Mouse (Mus musculus) C2C12 (cell line): ENCODE results near the gene Rpl4. TPM values are rescaled to one million over a fixed set of nuclear protein-coding genes. Genes with fewer than 3 reads are reported as not detected.
"Not testable (repeated sequence)": the region's sequence is repeated elsewhere in the genome, so short reads cannot be mapped to it uniquely, and the experiment has no call there.

ENCODE experiments used
- H3K27me3 ChIP-seq: one replicate; pipeline ENCODE4 v1.6.1; 2011; ENCODE audit not compliant: control insufficient read depth, insufficient read depth, insufficient read length
- H3K36me3 ChIP-seq: one replicate; pipeline ENCODE4 v1.6.1; 2011; ENCODE audit not compliant: control insufficient read depth, insufficient read depth
- H3K4me3 ChIP-seq: one replicate; pipeline ENCODE4 v1.5.1; 2011; ENCODE audit warnings: mild to moderate bottlenecking, control low read depth; ENCODE audit not compliant: poor library complexity, insufficient read depth, severe bottlenecking
- H3K79me2 ChIP-seq: one replicate; pipeline ENCODE4 v1.6.1; 2011; ENCODE audit not compliant: control insufficient read depth, insufficient read depth
- H3K79me3 ChIP-seq: one replicate; pipeline ENCODE4 v1.6.1; 2011; ENCODE audit warnings: low read depth, control low read depth
- H3ac ChIP-seq: one replicate; pipeline ENCODE3; 2011; ENCODE audit warnings: low read depth; ENCODE audit not compliant: control insufficient read depth, insufficient read length
- CEBPB ChIP-seq: IDR thresholded peaks from one replicate; pipeline ENCODE4 v1.6.1; 2011; ENCODE audit warnings: low read depth, mild to moderate bottlenecking, control low read depth, moderate library complexity
- CTCF ChIP-seq: IDR thresholded peaks from one replicate; pipeline ENCODE4 v1.5.1; 2011; ENCODE audit not compliant: control insufficient read depth, insufficient read depth, insufficient read length
- FOSL1 ChIP-seq: IDR thresholded peaks from one replicate; pipeline ENCODE4 v1.8.0; 2011; ENCODE audit warnings: mild to moderate bottlenecking, low read length; ENCODE audit not compliant: poor library complexity, insufficient read depth, severe bottlenecking
- MAX ChIP-seq: IDR thresholded peaks from one replicate; pipeline ENCODE4 v1.6.1; 2011; ENCODE audit warnings: mild to moderate bottlenecking, control low read depth
- MYOD1 ChIP-seq: IDR thresholded peaks from one replicate; pipeline ENCODE4 v1.6.1; 2011; ENCODE audit warnings: low read depth; ENCODE audit not compliant: control insufficient read depth, insufficient read length
- MYOG ChIP-seq: IDR thresholded peaks from one replicate; pipeline ENCODE4 v1.6.1; 2011; ENCODE audit not compliant: control insufficient read depth, insufficient read length; ENCODE audit errors: extremely low read depth
- USF1 ChIP-seq: IDR thresholded peaks from one replicate; pipeline ENCODE4 v1.6.1; 2011; ENCODE audit warnings: low read depth, mild to moderate bottlenecking, control low read depth, moderate library complexity
- long read RNA-seq, 2 experiments: library from polyadenylated mRNA; unstranded; transcript quantifications; one replicate each; pipeline ENCODE4 v2.0.0; 2019 to 2020
- polyA plus RNA-seq: library from polyadenylated mRNA; unstranded; fragments of >200 nt; fragmentation: generic; extraction: Trizol; gene quantifications from one replicate; pipeline ENCODE4 v1.2.1, GENCODE M21; 2012; ENCODE audit warnings: missing spikeins

Gene Rpl4
- 1,235 TPM for polyA plus RNA-seq
- long read RNA-seq, experiment 1, transcript Rpl4-202 (4 exons, 596 nt), result minor isoform, 42 of 2,209 reads
- long read RNA-seq, experiment 1, transcript Rpl4-201 (10 exons, 1,538 nt), result major isoform, 1,873 of 2,209 reads
- long read RNA-seq, experiment 1, partial matches to known transcripts, result 268 of 2,209 reads
- long read RNA-seq, experiment 1, other reads (novel, unspliced or antisense), result 26 of 2,209 reads
- long read RNA-seq, experiment 2, transcript Rpl4-201 (10 exons, 1,538 nt), result major isoform, 6,185 of 6,394 reads
- long read RNA-seq, experiment 2, partial matches to known transcripts, result 151 of 6,394 reads
- long read RNA-seq, experiment 2, other reads (novel, unspliced or antisense), result 57 of 6,394 reads

DNA sequence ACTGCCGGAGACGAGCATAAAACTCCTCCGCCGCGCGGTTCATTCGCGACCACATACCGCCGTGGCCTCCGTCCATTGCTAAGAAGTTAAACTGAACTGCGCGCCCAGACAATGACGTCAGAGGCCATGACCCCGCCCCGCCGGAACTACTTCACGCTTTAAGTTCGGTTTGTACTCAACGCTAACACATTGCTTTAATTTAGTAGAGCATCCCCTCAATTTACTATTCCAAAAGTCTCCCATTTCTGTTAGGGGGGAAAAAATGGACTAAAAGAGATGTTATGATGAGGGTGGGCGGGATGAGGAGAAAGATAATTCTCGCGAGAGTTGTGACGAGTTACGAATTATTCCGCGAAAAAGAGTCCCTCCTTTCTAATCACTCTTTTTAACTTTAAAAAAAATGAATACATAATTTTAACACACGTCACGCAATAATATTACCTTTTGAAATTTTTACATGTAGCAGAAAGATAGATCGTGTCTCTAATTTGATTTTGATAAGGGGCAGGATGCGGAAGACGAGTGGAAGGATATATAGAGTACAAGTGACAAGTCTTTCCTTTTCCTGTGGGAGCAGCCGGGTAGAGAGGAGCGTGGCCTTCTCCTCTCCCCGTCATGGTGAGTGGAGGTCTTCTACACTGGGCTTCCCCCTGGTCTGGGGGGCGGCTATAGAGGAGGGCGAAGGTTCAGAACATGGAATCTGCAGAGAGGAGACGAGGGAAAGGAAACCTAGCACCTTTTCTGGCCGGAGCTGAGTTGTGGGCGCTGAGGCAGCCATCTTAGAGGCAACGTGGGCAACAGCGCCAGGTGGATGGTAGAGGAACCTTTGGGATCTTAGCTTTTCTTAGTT, at the start of gene Rpl4, which contains the start of gene Zwilch:
Rpl4 (plus strand) TSS at position 560 of the 850 bp plus-strand sequence.
Zwilch (minus strand) TSS at position 289 of the 850 bp plus-strand sequence.
- H3K27me3 ChIP-seq, result no peaks in the 10 kb centered on the region
- H3ac ChIP-seq, result peak within 1 kb of the TSS; percentile 88
- peaks cover 81% of the 10 kb centered on the region for H3K79me2 ChIP-seq
- H3K4me3 ChIP-seq, result peak within 1 kb of the TSS; percentile 88
- peaks cover 60% of the 10 kb centered on the region for H3K79me3 ChIP-seq
- TF ChIP-seq CEBPB, result no peak
- TF ChIP-seq MYOD1, result no peak
- TF ChIP-seq USF1, result no peak
- no peak for TF ChIP-seq MYOG
- no peak for TF ChIP-seq FOSL1
- TF ChIP-seq MAX, result peak; percentile 84
- H3K36me3 ChIP-seq, result peaks cover 62% of the 10 kb centered on the region

DNA sequence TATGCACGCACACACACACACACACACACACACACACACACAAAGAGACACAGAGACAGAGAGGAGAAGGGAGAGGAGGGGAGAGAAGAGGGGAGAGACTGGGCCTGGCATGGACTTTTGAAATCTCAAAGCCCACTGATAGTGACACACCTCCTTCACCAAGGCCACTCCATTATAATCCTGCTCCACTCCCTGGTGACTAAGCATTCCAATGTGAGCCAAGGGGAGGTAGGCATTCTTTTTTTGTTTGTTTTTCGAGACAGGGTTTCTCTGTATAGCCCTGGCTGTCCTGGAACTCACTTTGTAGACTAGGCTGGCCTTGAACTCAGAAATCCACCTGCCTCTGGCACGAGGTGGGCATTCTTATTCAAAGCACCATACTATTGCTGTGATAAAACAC, 48.3 kb upstream of the Rpl4 start:
- not testable (repeated sequence) for H3K79me2 ChIP-seq, H3K27me3 ChIP-seq, H3K4me3 ChIP-seq, H3ac ChIP-seq, H3K79me3 ChIP-seq, H3K36me3 ChIP-seq

DNA sequence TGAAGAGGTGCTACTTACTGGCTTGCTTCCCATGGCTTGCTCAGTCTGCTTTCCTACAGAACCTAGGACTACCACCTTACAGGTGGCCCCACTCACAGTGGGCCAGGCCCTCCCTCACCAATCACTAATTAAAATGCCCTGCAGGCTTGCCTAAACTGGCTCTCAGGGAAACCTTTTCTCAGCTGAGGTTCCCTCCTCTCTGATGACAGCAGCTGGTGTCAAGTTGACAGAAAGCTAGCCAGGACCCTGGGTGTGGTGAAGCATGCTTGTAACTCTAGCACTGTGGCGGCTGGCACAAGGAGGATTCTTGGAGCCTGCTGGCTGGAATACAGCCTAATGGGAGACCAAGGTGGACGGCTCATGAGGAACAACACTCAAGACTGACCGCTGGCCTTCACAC, 47.9 kb upstream of the Rpl4 start:
- Histone ChIP-seq H3K79me2 (no peaks in the 10 kb centered on the region), H3K79me3 (no peaks in the 10 kb centered on the region), H3ac (no peak overlapping the region), H3K36me3 (no peaks in the 10 kb centered on the region), H3K4me3 (no peak overlapping the region), H3K27me3 (no peaks in the 10 kb centered on the region)
- no peak for TF ChIP-seq CTCF
- TF ChIP-seq MAX, result no peak
- TF ChIP-seq CEBPB, result no peak
- no peak for TF ChIP-seq MYOG
- TF ChIP-seq FOSL1, result no peak
- TF ChIP-seq MYOD1, result no peak

DNA sequence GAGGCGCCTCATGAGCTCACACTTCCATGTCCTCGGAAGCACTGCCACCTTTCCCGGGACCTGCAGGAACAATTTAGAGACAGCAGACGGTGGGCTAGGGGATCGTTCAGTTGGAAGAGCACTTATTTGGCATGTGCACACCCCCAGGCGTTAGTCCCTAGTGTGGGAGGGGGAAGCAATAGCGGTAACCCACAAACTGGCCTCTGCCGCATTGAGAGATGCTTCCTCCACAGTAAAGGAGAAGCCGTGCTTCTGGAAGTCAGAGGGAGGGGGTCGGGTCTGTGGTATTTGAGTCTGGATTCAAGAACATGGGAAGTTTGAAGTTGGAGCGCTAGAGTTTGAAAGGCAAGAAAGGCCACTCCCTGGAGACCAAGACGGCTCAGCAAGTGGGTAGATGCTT, 47.1 kb upstream of the Rpl4 start:
- Histone ChIP-seq H3K4me3 (no peak overlapping the region), H3K36me3 (no peaks in the 10 kb centered on the region), H3K27me3 (no peaks in the 10 kb centered on the region), H3K79me2 (no peaks in the 10 kb centered on the region), H3K79me3 (no peaks in the 10 kb centered on the region), H3ac (no peak overlapping the region)
- TF ChIP-seq MYOG, result no peak
- no peak for TF ChIP-seq CEBPB
- TF ChIP-seq MAX, result no peak
- no peak for TF ChIP-seq USF1
- TF ChIP-seq CTCF, result no peak

DNA sequence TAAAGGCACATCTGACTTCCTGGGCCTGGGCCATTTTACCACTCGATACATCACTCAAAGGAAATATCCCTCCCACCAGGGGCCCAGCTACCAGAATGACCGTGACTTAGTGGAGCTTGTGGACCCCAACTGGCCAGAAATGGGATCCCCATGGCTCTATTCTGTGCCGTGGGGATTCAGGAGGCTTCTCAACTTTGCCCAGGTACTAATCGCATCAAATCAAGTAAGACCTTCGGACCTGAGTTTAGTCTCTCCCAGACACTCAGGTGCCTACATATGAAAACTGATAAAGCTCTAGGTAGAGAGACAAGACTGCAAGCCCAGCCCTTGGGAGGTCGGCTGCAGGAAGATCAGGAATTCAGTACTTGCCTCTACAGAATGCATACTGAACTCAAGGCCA, 41.6 kb upstream of the Rpl4 start:
- no peak overlapping the region for H3ac ChIP-seq
- no peak for TF ChIP-seq USF1
- no peak for TF ChIP-seq MYOD1
- TF ChIP-seq MAX, result no peak
- no peak for TF ChIP-seq MYOG
- TF ChIP-seq CEBPB, result no peak
- no peak for TF ChIP-seq CTCF
- no peaks in the 10 kb centered on the region for H3K27me3 ChIP-seq
- no peak overlapping the region for H3K4me3 ChIP-seq
- H3K79me2 ChIP-seq, result no peaks in the 10 kb centered on the region
- H3K36me3 ChIP-seq, result peaks cover 4% of the 10 kb centered on the region
- H3K79me3 ChIP-seq, result no peaks in the 10 kb centered on the region

DNA sequence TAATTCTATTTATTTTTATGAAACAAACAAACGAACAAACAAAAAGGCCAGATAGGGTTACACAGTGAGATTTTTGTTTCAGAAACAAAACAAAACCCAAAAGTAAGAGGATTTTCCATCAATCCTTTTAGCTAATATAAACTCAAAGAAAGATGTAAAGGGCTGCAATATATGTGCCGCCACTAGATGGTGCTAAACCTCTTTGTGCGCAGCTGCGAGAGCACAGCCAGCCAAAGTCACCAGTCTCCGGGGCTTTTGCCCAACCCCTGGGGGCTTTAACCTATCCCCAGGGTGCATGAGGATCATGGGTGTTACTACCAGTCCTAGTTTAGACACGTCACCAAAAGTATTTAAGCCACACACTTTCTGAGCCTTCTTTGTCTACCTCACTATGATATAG, 34.3 kb upstream of the Rpl4 start:
- peak; percentile 12 for TF ChIP-seq CTCF
- not testable (repeated sequence) for H3K4me3 ChIP-seq, H3ac ChIP-seq, H3K79me3 ChIP-seq, H3K79me2 ChIP-seq, H3K27me3 ChIP-seq
- H3K36me3 ChIP-seq, result peaks cover 43% of the 10 kb centered on the region
